Mouse (Mus musculus) splenic B cell, adult 2 months (primary cell): Measurements from ENCODE around the gene Peg12.

Experiments
- DNase-seq: peaks from one replicate; pipeline ENCODE4 v3.0.0-alpha.2; 2011; ENCODE audit warnings: low read depth, low spot score
- H3K27me3 ChIP-seq: 2 replicates; pipeline ENCODE4 v1.6.1; 2012; ENCODE audit warnings: mild to moderate bottlenecking, low read length, moderate library complexity, mixed read lengths; ENCODE audit not compliant: control insufficient read depth, poor library complexity, insufficient read depth, severe bottlenecking
- H3K36me3 ChIP-seq: 2 replicates; pipeline ENCODE4 v1.6.1; 2012; ENCODE audit warnings: mild to moderate bottlenecking, low read length, moderate library complexity, mixed read lengths; ENCODE audit not compliant: control insufficient read depth, poor library complexity, insufficient read depth, severe bottlenecking

Gene Peg12

DNA sequence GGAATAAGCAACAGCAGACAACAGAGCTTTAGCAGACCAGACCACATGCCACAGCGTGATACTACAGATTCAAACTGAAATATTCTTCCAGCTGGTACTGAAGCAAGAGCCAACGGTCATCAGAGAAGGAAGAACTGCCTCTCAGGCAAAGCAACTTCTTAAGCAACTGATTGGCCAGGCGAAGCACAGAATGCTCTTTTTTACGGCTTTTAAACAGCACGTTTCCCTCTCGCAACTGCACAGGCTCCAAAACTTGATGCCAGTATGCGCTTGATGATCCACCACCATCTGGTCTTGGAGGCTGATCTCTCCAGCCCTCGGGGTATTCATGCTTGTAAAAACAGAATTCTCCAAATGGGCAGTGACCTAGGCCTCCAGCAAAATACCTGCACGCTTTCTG, 46.0 kb downstream of the Peg12 start:
- DNase-seq: no peak
- no peaks in the 10 kb centered on the region for H3K36me3 ChIP-seq
- H3K27me3 ChIP-seq: no peaks in the 10 kb centered on the region

DNA sequence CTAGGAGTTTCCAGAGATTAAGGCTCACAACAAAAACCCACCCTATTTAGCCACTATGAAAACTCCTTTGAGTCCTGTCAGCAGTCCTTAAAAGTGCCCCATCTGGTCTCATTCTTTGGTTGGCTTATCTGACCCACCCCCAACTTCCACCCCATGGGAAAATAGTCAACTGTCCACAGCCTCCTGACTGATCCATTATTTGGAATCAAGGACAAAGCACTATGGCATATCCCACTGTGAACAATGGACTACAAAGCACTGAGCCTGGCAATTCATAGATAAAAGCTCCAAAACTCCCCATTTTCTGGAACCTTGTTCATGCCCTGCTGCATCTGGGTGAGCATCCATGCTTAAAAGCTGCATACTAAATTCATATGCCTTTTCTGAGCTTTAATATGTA, 48.1 kb downstream of the Peg12 start:
- no peak for DNase-seq
- no peaks in the 10 kb centered on the region for H3K36me3 ChIP-seq
- no peaks in the 10 kb centered on the region for H3K27me3 ChIP-seq

DNA sequence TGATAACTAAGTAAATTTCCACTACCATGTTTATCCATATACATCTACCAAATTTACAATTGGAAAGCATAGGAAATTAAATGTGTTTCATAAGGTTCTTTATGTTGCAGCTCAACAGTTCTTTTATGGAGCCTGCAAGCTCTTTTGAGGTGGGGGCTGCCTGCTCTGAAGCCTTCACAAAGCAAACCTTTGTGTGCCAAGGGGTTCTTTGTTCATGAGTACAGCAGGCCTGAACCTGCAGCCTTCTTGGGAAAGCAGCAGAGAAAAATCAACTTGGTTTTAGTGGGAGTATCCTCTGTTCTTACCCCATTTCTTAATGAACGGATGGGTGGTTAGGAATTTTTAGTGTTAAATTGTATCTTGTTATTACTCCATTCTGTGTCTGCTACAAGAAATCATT, 49.1 kb downstream of the Peg12 start:
- no peaks in the 10 kb centered on the region for H3K36me3 ChIP-seq
- DNase-seq: no peak
- no peaks in the 10 kb centered on the region for H3K27me3 ChIP-seq
